Mouse (Mus musculus): ENCODE results near the gene Nkx1-2.

GRCm38 (mm10) chr7:132597251-132598041 is 2.0 kb downstream of the Nkx1-2 start:
- TF ChIP-seq CTCF (IDR thresholded peaks at IDR 0.05; ENCODE audit: borderline replicate concordance, insufficient read depth, low read length) (no peak), POLR2A (IDR thresholded peaks at IDR 0.05; ENCODE audit: low read depth, low read length) (no peak)
